Mouse (Mus musculus): ENCODE results near the gene Vmo1. TPM values are rescaled to one million over a fixed set of nuclear protein-coding genes. Genes with fewer than 3 reads are reported as not detected.
"Not testable (repeated sequence)": the region's sequence is repeated elsewhere in the genome, so short reads cannot be mapped to it uniquely, and the experiment has no call there.

The Vmo1 gene
- polyA plus RNA-seq, 1 experiment from 2014 or later: 0.80 TPM

DNA sequence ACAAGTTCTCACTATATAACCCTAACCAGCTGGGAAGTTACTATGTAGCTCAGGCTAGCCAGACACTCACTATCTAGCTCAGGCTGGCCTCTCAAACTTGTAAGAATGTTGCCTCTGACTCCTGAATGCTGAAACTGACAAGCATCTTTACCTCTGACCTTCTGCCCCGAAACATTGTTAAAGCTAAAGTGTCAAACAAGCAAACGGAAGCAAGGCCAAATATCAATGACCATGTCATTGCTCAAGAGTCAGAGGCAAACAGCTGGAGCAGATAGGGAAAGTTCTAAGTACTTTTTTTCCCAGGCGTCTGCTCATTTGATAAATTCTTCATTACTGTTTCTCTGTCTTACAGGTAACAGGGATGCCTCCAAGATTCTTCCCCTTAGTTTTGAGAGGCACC, 12.4 kb downstream of the Vmo1 start:
- ATAC-seq (replicated peaks; ENCODE audit: low FRiP score): no peak
- no peak overlapping the region for H3K27ac ChIP-seq (ENCODE audit: low read depth, low read length)
- WGBS: 54% methylated on average over 3 of the region's 3 CpGs
- H3K4me1 ChIP-seq (replicated peaks; ENCODE audit: control insufficient read depth, insufficient read depth, low read length): peaks cover 8% of the 10 kb centered on the region
- no peaks in the 10 kb centered on the region for H3K36me3 ChIP-seq (ENCODE audit: control insufficient read depth, insufficient read depth, low read length)
- H3K4me3 ChIP-seq (ENCODE audit: low read depth, low read length): no peak overlapping the region
- H3K27me3 ChIP-seq (replicated peaks; ENCODE audit: control insufficient read depth, insufficient read depth, low read length): no peaks in the 10 kb centered on the region
- no peak for DNase-seq (ENCODE audit: low spot score)
- no peaks in the 10 kb centered on the region for H3K9me3 ChIP-seq (ENCODE audit: control insufficient read depth, low read length)
- no peak overlapping the region for H3K9ac ChIP-seq (ENCODE audit: low read depth, low read length)
- H3K4me2 ChIP-seq: no peak overlapping the region

DNA sequence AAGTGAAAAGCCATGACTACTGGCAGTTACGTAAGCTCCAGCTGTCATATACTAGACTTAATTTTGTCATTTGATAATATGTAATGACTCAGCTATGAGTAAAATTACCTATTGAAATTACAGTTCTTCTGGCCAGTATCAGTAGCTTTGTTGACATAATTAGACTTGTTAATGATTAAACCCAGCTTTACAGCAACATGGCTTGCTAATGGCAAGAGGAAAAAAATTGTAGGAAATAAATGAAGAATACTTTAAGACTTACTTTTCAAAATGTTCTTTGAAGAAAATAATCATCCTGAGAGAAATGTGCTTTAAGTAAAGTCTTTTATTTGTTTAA, 14.0 kb downstream of the Vmo1 start:
- ATAC-seq (replicated peaks; ENCODE audit: low FRiP score) (no peak), DNase-seq (ENCODE audit: low spot score) (no peak)
- no peak overlapping the region for H3K27ac ChIP-seq (ENCODE audit: low read depth, low read length)
- H3K4me2 ChIP-seq: no peak overlapping the region
- peaks cover 8% of the 10 kb centered on the region for H3K4me1 ChIP-seq (replicated peaks; ENCODE audit: control insufficient read depth, insufficient read depth, low read length)
- no peaks in the 10 kb centered on the region for H3K36me3 ChIP-seq (ENCODE audit: control insufficient read depth, insufficient read depth, low read length)
- H3K9me3 ChIP-seq (ENCODE audit: control insufficient read depth, low read length): no peaks in the 10 kb centered on the region
- H3K9ac ChIP-seq (ENCODE audit: low read depth, low read length): no peak overlapping the region
- 96% methylated on average over 1 of the region's 1 CpGs for WGBS
- no peaks in the 10 kb centered on the region for H3K27me3 ChIP-seq (replicated peaks; ENCODE audit: control insufficient read depth, insufficient read depth, low read length)
- H3K4me3 ChIP-seq (ENCODE audit: low read depth, low read length): no peak overlapping the region

DNA sequence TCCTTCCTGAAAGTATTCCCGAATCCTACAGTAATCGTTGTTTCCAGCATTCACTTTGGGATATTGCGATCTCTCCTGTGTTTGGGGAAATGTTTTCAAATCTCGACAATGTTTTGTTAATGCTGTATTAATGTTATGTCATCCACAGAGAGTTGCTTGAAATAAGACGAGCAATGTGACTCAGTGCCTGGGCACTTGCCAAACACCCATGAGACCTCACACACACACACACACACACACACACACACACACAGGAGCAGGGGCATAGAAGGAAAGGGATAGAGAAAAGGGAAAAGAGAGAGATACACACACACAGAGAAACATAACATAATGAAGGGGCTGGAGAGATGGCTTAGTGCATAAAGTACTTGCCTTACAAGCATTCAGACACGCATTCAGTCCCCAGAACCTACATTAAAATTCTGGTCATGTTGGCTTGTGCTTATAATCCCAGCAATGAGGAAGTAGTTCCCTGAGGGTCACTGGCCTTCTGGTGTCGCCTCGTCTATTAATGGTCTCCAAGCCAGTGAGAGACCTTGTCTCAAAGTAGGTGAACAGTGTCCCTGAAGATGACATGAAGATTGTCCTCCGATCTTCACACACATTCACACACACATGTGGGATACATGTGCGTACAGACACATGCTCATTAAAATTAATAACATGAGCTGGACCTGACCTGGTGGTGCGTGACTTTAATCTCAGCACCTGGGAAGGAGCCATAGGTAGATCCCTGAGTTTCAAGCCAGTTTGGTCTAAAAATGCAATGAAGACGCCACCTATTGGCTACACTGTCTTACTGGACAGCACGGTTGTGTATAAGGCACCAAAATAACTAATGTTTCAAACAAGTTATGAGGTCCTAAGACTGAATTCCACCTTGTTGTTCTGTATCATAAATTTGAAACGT, 14.6 kb downstream of the Vmo1 start:
- Histone ChIP-seq H3K9me3 (ENCODE audit: control insufficient read depth, low read length) (no peaks in the 10 kb centered on the region), H3K4me1 (replicated peaks; ENCODE audit: control insufficient read depth, insufficient read depth, low read length) (peaks cover 3% of the 10 kb centered on the region), H3K9ac (ENCODE audit: low read depth, low read length) (no peak overlapping the region), H3K27ac (ENCODE audit: low read depth, low read length) (no peak overlapping the region), H3K4me2 (no peak overlapping the region), H3K27me3 (replicated peaks; ENCODE audit: control insufficient read depth, insufficient read depth, low read length) (no peaks in the 10 kb centered on the region), H3K36me3 (ENCODE audit: control insufficient read depth, insufficient read depth, low read length) (no peaks in the 10 kb centered on the region), H3K4me3 (ENCODE audit: low read depth, low read length) (no peak overlapping the region)
- ATAC-seq (replicated peaks; ENCODE audit: low FRiP score): no peak
- 73% methylated on average over 14 of the region's 14 CpGs for WGBS
- no peak for DNase-seq (ENCODE audit: low spot score)

DNA sequence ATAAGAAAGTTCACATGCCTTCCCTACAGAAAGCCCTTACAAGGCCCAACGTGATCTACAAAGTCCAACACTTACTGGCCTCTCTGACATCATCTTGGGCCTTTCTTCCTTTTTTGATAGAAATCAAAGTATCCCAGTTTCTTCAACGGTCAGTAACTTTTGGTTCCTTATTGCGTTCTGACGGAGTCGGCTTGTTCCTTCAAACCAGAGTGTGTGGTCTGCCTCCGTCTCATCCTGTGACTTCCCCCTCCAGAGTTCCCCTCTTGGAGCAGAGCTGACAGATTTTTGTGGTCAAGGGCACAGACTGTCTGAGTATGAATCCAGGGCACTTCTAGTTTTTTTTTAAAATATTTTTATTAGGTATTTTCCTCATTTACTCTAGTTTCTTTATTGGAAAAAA, 24.7 kb downstream of the Vmo1 start:
- DNase-seq (ENCODE audit: low spot score) (no peak), ATAC-seq (replicated peaks; ENCODE audit: low FRiP score) (no peak)
- Histone ChIP-seq H3K27ac (ENCODE audit: low read depth, low read length) (no peak overlapping the region), H3K9ac (ENCODE audit: low read depth, low read length) (no peak overlapping the region), H3K4me1 (replicated peaks; ENCODE audit: control insufficient read depth, insufficient read depth, low read length) (no peaks in the 10 kb centered on the region), H3K9me3 (ENCODE audit: control insufficient read depth, low read length) (no peaks in the 10 kb centered on the region), H3K4me3 (ENCODE audit: low read depth, low read length) (no peak overlapping the region), H3K4me2 (no peak overlapping the region), H3K27me3 (replicated peaks; ENCODE audit: control insufficient read depth, insufficient read depth, low read length) (no peaks in the 10 kb centered on the region), H3K36me3 (ENCODE audit: control insufficient read depth, insufficient read depth, low read length) (no peaks in the 10 kb centered on the region)
- WGBS: 44% methylated on average over 6 of the region's 6 CpGs

DNA sequence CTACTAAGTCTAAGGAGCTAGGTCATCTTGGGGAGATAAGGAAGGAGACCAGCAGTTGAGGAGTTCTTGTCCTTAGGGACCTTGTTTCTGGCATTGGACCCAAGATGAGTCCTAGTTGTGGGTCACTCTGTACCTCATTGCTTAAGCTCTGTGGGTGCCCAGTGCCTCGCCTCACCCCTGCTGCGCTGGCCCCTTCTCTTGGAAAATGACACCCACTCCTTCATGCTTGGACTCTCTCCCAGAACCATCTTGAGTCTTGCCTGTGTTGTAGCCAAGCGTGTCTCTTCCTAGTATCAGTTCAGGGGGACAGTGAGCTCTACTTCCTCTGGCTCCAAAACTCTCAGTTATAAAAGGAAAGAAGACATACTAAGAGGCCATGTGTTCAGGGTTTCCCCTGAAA, 25.3 kb downstream of the Vmo1 start:
- Histone ChIP-seq H3K36me3 (ENCODE audit: control insufficient read depth, insufficient read depth, low read length) (no peaks in the 10 kb centered on the region), H3K4me1 (replicated peaks; ENCODE audit: control insufficient read depth, insufficient read depth, low read length) (no peaks in the 10 kb centered on the region), H3K27ac (ENCODE audit: low read depth, low read length) (no peak overlapping the region), H3K4me3 (ENCODE audit: low read depth, low read length) (no peak overlapping the region), H3K9me3 (ENCODE audit: control insufficient read depth, low read length) (no peaks in the 10 kb centered on the region), H3K27me3 (replicated peaks; ENCODE audit: control insufficient read depth, insufficient read depth, low read length) (no peaks in the 10 kb centered on the region), H3K9ac (ENCODE audit: low read depth, low read length) (no peak overlapping the region), H3K4me2 (no peak overlapping the region)
- WGBS: 80% methylated on average over 3 of the region's 3 CpGs
- ATAC-seq (replicated peaks; ENCODE audit: low FRiP score): no peak
- DNase-seq (ENCODE audit: low spot score): no peak

DNA sequence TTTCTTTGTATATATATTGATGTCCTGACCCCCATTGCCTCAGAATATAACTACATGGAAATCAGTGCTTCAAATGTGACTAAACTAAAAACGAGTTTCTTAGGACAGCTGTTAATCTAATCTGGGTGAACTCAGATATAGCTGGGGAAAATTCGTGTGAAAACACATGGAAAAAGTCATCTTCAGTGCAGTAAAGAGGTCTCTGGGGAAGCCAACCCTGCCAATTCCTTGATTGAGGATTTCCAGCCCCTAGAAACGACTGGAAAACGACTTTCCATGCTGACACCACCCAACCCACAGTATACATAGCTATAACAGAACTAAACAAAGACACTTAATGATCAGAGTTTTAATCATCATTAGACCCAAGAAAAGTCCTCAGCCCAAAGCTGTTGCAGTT, 26.6 kb downstream of the Vmo1 start:
- 42% methylated on average over 4 of the region's 4 CpGs for WGBS
- no peak overlapping the region for H3K9ac ChIP-seq (ENCODE audit: low read depth, low read length)
- ATAC-seq (replicated peaks; ENCODE audit: low FRiP score): no peak
- H3K27ac ChIP-seq (ENCODE audit: low read depth, low read length): no peak overlapping the region
- H3K36me3 ChIP-seq (ENCODE audit: control insufficient read depth, insufficient read depth, low read length): no peaks in the 10 kb centered on the region
- no peaks in the 10 kb centered on the region for H3K4me1 ChIP-seq (replicated peaks; ENCODE audit: control insufficient read depth, insufficient read depth, low read length)
- no peaks in the 10 kb centered on the region for H3K9me3 ChIP-seq (ENCODE audit: control insufficient read depth, low read length)
- H3K27me3 ChIP-seq (replicated peaks; ENCODE audit: control insufficient read depth, insufficient read depth, low read length): no peaks in the 10 kb centered on the region
- no peak overlapping the region for H3K4me2 ChIP-seq
- DNase-seq (ENCODE audit: low spot score): no peak
- no peak overlapping the region for H3K4me3 ChIP-seq (ENCODE audit: low read depth, low read length)

DNA sequence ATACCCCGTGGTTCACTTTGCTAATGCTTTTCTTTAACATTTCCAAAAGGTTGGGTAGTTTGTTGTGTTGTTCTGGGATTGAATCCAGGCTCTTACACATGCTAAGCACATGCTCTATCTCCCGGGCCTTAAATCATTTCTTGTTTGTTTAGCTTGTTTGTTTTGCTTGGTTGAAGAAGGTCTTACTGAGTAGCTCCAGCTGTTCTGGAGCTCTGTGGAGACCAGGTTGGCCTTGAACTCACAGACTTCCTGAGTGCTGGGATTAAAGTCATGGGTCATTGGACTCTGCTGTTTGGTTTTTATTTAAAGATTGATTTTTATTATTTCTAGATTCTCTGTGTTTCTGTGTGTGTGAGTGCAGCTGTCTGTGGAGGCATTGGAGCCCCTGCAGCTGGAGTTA, 28.9 kb downstream of the Vmo1 start:
- H3K27me3 ChIP-seq (replicated peaks; ENCODE audit: control insufficient read depth, insufficient read depth, low read length): no peaks in the 10 kb centered on the region
- H3K9ac ChIP-seq (ENCODE audit: low read depth, low read length): no peak overlapping the region
- no peak overlapping the region for H3K27ac ChIP-seq (ENCODE audit: low read depth, low read length)
- WGBS: 58% methylated on average over 2 of the region's 2 CpGs
- H3K4me2 ChIP-seq: no peak overlapping the region
- no peaks in the 10 kb centered on the region for H3K4me1 ChIP-seq (replicated peaks; ENCODE audit: control insufficient read depth, insufficient read depth, low read length)
- no peaks in the 10 kb centered on the region for H3K36me3 ChIP-seq (ENCODE audit: control insufficient read depth, insufficient read depth, low read length)
- H3K4me3 ChIP-seq (ENCODE audit: low read depth, low read length): no peak overlapping the region
- H3K9me3 ChIP-seq (ENCODE audit: control insufficient read depth, low read length): no peaks in the 10 kb centered on the region
- no peak for ATAC-seq (replicated peaks; ENCODE audit: low FRiP score)
- DNase-seq (ENCODE audit: low spot score): no peak

DNA sequence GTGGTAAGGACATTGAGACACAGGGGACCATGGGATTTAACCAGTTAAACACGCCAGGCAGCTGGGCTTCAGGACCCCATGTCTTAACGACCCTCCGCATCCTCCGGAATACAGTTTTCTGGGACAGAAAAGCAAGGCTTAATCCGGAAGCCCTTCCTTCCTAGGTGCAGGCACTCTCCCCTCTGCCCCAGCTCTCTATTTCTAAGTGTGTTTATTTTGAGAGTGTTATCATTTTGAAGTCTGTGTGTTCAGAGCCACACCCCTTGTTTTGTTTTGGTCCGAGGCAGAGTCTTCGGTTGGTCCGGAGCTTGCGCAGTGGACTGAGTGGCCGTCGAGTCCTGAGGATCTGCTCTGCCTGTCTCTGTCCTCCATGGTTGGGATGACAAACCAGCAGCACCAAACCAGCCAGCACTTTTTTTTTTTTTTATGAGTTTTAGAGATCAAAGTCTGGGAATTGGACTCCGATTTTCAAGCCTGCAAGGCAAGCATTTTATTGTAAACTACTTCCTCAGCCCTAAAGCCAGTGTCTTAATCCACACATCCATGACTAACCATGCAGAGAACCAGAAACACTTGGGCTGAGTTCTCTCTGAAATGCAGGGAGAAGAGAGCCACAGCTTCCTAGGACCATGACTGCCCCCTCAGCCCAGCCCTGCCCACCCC, 39.4 kb downstream of the Vmo1 start:
- DNase-seq (ENCODE audit: low spot score): no peak
- H3K4me2 ChIP-seq: no peak overlapping the region
- H3K4me1 ChIP-seq (replicated peaks; ENCODE audit: control insufficient read depth, insufficient read depth, low read length): 0 out of 2 replicates have a peak, but pooled peaks cover 2% of the 10 kb centered on the region
- H3K27ac ChIP-seq (ENCODE audit: low read depth, low read length): no peak overlapping the region
- H3K9me3 ChIP-seq (ENCODE audit: control insufficient read depth, low read length): no peaks in the 10 kb centered on the region
- no peaks in the 10 kb centered on the region for H3K36me3 ChIP-seq (ENCODE audit: control insufficient read depth, insufficient read depth, low read length)
- no peak overlapping the region for H3K4me3 ChIP-seq (ENCODE audit: low read depth, low read length)
- H3K27me3 ChIP-seq (replicated peaks; ENCODE audit: control insufficient read depth, insufficient read depth, low read length): no peaks in the 10 kb centered on the region
- no peak overlapping the region for H3K9ac ChIP-seq (ENCODE audit: low read depth, low read length)
- ATAC-seq (replicated peaks; ENCODE audit: low FRiP score): no peak
- WGBS: 71% methylated on average over 12 of the region's 12 CpGs

DNA sequence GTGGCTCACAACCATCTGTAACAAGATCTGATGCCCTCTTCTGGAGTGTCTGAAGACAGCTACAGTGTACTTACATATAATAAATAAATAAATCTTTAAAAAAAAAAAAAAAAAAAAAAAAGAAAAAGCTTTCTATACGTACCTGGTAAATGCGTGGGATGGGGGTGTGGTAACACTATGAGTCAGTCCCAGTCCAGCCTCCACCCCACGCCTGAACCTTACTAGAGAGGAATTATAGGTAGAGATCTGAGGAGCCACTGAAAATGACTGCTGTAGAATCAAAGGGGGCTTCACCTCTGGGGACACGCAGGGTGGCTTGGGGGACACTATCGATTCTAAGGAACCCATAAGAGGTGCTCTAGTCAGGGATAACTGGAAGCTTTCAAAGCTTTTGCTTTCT, 41.1 kb downstream of the Vmo1 start:
- H3K36me3 ChIP-seq (ENCODE audit: control insufficient read depth, insufficient read depth, low read length); H3K4me3 ChIP-seq (ENCODE audit: low read depth, low read length); H3K27ac ChIP-seq (ENCODE audit: low read depth, low read length); H3K27me3 ChIP-seq (replicated peaks; ENCODE audit: control insufficient read depth, insufficient read depth, low read length); DNase-seq (ENCODE audit: low spot score); H3K4me1 ChIP-seq (replicated peaks; ENCODE audit: control insufficient read depth, insufficient read depth, low read length); H3K9me3 ChIP-seq (ENCODE audit: control insufficient read depth, low read length); ATAC-seq (replicated peaks; ENCODE audit: low FRiP score); H3K9ac ChIP-seq (ENCODE audit: low read depth, low read length); H3K4me2 ChIP-seq: not testable (repeated sequence)
- 84% methylated on average over 5 of the region's 5 CpGs for WGBS

All from liver, embryonic 11.5 days (tissue).